Mouse (Mus musculus): ENCODE results near the gene Tap1.
"Not testable (repeated sequence)": the region's sequence is repeated elsewhere in the genome, so short reads cannot be mapped to it uniquely, and the experiment has no call there.

The Tap1 gene

DNA sequence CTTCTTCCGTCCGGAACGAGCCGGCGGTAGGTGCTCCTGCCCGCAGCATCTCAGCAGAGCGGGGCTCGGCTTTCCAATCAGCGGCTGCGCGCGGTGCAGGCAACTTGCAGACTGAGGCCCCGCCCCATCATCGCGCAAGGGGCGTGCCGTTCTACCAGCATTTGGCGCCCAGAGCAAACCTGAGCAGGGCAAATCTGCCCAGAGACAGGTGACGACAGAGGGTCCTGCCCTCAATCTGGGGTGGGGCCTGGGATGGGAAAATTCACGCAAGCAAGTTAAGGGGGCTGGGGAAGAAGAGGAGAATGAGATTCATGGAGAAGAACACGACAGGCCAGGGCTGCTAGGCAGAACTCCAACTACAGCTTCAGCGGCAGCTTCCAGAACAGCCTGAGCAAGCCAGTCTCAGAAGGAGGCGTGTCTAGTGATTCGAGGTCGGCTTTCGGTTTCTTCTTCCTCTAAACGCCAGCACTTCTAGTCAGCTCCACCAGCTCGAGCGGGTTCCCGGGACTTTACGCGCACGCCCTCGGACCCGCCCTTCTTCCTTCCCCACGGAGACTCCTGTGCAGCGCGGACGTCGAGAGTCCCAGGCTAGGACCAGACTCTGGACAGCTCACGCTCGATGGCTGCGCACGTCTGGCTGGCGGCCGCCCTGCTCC, at the start of gene Tap1, which contains the start of gene Psmb9:
TSS of gene Tap1 (plus strand) at position 293 of the 656 bp plus-strand sequence.
TSS of gene Psmb9 (minus strand) at position 504 of the 656 bp plus-strand sequence.
- in situ Hi-C loops (cut with MboI; ENCODE audit: low pct_unique_long_range_greater_than_20kb in 1 of 2, low sequenced_read_pairs in 2 of 2, unreplicated experiment in 1 of 2), result no loop called here

DNA sequence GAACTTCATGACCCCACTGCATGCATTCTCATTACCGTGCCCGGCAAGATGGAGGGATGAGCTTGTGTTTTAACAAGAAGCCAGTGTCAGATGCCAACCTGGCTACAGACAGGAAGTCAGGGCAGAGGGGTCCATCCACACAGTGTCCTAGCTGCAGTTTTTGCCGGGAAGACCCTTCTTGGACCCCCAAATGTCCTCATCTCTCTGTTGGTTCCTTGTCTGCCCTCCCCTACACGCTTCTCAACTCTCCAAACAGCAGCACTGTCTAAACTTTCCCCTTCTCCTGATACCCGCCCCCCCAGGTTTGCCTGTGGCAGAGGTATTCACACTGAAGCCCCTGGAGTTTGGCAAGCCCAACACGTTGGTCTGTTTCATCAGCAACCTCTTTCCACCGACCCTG, 49.8 kb upstream of the Tap1 start:
- in situ Hi-C loops (cut with MboI; ENCODE audit: low pct_unique_long_range_greater_than_20kb in 1 of 2, low sequenced_read_pairs in 2 of 2, unreplicated experiment in 1 of 2), result no loop called here

DNA sequence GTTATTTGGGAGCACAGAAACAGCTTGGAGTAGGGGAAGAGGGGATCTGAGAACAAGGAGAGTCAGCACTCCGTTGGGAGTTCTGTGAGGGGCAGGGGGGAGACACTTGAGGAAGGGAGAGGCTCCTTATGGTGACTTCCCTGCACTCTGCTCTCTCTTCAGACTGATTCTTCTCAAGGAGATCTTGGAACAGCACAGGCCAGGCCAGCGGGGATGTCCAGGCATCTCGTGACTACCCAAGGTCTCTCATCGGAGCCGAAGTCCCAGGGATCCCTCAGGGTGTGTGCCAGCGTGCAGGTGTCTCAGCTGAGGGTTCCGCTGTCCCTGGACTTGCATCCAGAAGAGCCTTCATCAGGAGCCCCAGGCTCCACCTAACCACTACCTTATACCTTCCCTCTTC, 48.7 kb upstream of the Tap1 start:
- in situ Hi-C loops (cut with MboI; ENCODE audit: low pct_unique_long_range_greater_than_20kb in 1 of 2, low sequenced_read_pairs in 2 of 2, unreplicated experiment in 1 of 2), result no loop called here

DNA sequence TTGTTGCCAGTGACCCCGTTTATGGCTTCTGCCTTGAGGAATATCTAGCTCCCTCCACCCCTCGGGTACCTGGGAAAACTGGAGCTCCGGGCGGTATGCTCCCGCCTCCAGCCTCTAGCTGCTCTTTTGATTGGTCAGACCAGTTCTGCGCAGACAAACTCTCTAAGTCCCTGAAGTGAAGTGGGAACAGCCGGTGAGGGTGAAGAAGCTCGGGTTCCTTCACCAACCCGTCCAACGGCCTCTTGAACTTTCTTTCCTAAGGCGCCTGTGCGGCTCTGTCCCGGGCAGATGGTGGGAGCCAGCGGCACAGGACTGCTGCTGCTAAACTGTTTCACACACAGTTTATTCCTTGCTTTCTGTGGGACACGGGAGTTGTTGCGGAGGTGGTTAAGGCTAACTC, 47.9 kb upstream of the Tap1 start:
- in situ Hi-C loops (cut with MboI; ENCODE audit: low pct_unique_long_range_greater_than_20kb in 1 of 2, low sequenced_read_pairs in 2 of 2, unreplicated experiment in 1 of 2), result no loop called here

DNA sequence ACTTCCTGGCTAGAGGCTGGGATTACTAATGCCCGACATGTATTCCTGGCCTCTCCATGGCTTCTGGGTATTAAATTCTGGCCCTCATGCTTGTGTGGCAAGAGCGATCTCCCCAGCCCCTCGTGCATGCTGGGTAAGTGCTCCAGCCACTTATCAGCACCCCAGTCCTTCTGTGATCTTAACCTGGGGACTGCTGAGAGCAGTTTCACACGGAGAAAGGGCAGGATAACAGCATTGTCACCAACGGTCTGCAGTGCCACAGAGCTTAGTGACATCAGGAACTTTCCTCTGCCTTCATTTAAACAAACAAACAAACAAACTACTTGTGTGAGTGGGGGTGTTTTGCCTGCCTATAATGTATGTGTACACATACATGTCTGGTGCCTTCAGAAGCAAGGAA, 47.1 kb upstream of the Tap1 start:
- in situ Hi-C loops (cut with MboI; ENCODE audit: low pct_unique_long_range_greater_than_20kb in 1 of 2, low sequenced_read_pairs in 2 of 2, unreplicated experiment in 1 of 2), result no loop called here

DNA sequence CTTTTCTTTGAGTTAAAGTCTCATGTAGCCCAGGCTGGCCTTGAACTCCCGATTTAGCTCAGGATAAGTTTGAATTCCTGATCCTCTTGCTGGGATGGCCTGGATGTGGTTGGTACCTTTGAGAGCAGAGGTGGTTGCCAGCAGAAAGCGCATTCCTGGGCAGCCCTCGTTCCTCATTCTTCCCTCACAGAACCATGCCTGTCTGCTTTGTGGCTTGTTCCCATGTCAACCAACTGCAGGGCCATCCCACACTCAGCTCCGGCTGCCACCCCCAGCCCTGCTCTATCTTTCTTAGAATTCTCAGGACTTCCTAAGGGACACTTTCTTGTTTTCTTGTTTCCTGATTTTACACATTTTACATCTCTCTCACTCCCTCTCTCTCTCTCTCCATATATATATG, 45.9 kb upstream of the Tap1 start:
- in situ Hi-C loops (cut with MboI; ENCODE audit: low pct_unique_long_range_greater_than_20kb in 1 of 2, low sequenced_read_pairs in 2 of 2, unreplicated experiment in 1 of 2), result no loop called here

DNA sequence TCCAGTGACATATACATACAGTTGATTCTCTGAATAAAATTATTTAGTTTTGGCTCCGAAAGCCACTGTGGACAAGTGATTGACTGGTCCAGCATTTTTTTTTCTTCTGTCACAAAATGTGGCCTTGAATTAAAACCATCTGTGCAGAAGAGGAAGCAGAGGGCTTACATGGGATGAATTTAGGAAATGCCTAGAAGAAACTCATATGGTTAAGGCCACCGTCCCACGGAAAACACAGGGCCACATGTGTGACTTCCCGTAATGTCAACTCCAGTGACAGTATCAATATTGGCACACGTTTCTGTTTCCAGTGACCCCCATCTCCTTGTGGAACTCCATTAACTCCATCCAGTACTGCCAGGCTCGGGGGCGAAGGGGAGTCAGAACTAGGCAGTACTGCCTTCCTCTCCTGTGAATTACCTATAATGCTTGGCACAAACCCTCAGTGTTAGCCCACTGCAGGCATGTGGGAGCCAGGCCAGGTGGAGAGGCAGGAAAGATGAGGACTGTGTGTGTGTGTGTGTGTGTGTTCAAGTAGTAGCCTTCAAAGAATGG, 44.8 kb upstream of the Tap1 start:
- in situ Hi-C loops (cut with MboI; ENCODE audit: low pct_unique_long_range_greater_than_20kb in 1 of 2, low sequenced_read_pairs in 2 of 2, unreplicated experiment in 1 of 2), result no loop called here

DNA sequence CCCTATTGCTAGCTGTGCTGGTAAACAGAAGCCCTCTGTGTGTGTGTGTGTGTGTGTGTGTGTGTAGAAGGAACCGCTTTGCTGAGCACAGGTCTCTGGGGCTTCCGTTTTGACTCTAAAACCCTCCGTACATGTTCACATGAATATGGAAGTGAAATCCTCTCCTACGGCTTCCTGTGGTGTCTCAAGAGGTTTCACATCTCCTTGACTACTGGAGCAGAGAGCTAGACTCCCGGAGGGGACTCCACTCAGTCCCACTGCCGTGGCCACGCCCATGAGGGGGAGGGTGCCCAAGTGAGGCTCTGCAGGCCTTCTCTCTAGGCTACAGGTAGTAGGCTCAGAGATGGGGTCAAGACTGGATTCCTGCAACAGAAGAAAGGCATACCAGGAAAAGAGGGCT, 44.3 kb upstream of the Tap1 start, which contains the start of gene H2-DMb2:
TSS of gene H2-DMb2 (plus strand) at position 275 of the 400 bp plus-strand sequence.
- in situ Hi-C loops (cut with MboI; ENCODE audit: low pct_unique_long_range_greater_than_20kb in 1 of 2, low sequenced_read_pairs in 2 of 2, unreplicated experiment in 1 of 2), result no loop called here

DNA sequence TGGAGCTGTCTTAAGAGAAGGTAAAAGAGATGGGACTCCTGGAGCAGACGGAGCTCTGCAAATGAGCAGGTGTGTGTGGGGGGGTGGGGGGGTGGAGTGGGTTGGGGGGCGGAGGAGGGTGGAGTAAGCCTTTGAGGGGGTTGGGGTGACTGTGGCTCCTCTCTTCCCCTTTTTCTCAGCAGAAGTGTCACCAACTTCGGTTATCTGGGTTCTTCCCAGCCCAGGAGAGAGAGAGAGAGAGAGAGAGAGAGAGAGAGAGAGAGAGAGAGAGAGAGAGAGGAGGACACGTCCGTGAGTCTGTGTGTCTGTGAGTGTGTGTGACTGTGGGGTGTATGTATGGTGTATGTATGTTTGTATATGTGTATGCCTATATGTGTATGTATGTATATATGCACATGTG, 43.9 kb upstream of the Tap1 start:
- in situ Hi-C loops (cut with MboI; ENCODE audit: low pct_unique_long_range_greater_than_20kb in 1 of 2, low sequenced_read_pairs in 2 of 2, unreplicated experiment in 1 of 2), result no loop called here

DNA sequence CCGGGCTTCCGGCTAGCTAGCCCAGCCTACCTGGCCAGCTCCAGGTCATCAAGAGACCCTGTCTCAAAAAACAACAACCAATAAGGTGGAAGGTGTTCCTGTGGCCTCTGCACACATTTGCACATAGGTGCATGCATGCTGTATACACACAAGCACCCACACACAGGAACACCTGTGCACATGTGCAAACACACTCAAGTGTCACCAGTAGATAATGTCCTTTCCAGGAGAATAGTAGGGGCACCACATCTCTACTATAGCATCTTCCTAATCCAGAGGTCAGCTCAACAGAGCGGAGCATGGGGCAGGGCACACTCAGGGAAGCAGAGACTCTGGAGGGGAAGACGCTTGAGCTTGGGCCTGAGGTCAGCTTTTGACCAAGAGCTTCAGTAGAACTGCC, 43.1 kb upstream of the Tap1 start:
- in situ Hi-C loops (cut with MboI; ENCODE audit: low pct_unique_long_range_greater_than_20kb in 1 of 2, low sequenced_read_pairs in 2 of 2, unreplicated experiment in 1 of 2), result not testable (repeated sequence)

DNA sequence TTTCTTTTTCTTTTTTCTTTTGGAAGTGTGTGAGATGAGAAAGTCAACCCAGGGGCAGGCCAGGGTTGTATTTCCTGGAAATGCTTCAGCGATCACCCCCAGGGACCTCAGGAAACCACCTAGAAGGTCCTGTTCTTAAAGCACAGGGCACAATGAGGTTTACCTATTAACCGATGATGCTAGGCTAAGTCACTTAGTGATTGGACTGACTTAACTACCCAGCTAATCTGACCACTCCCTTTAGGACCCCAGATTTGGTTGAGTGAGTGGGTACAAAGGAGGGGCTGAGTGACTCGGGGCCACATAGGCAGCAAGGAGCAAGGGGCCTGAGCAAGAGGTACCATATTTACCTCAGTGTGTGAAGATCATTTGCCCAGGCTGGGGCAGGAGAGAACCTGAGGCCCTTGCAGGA, 42.4 kb upstream of the Tap1 start:
- in situ Hi-C loops (cut with MboI; ENCODE audit: low pct_unique_long_range_greater_than_20kb in 1 of 2, low sequenced_read_pairs in 2 of 2, unreplicated experiment in 1 of 2), result no loop called here

DNA sequence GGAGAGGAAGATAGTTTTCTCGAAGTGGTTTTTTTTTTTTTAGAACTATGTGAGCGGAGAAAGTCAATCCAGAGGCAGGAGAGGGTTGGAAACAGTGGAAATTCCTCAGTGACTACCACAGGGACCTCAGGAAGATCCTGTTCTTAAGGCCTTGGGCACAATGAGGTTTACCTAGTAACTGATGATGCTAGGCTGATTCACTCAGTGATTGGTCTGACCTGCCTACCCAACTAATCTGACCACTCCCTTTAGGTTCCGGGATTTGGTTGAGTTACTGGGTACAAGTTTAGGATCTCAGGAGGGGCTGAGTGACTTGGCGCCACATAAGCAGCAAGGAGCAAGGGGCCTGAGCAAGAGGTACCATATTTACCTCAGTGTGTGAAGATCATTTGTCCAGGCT, 34.4 kb upstream of the Tap1 start, which contains the start of gene H2-DMb1:
TSS of gene H2-DMb1 (plus strand) at position 150 of the 400 bp plus-strand sequence.
- in situ Hi-C loops (cut with MboI; ENCODE audit: low pct_unique_long_range_greater_than_20kb in 1 of 2, low sequenced_read_pairs in 2 of 2, unreplicated experiment in 1 of 2), result no loop called here

DNA sequence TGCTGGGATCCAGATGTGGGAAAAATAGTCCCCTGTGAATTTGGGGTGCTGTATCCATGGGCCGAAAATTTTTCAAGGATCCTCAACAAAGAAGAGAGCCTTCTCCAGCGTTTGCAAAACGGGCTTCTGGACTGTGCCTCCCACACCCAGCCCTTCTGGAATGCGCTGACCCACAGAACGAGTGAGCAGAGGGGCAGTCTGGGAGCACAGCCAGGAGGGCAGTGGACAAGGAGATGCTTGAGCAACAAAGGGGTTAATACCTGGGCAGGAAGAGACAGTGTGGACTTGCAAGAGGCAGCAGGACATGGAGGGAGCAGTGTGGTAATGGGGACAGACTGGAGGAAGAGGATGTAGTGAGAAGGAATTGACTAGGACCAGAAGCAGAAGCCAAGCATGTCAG, 31.8 kb upstream of the Tap1 start:
- in situ Hi-C loops (cut with MboI; ENCODE audit: low pct_unique_long_range_greater_than_20kb in 1 of 2, low sequenced_read_pairs in 2 of 2, unreplicated experiment in 1 of 2), result no loop called here

DNA sequence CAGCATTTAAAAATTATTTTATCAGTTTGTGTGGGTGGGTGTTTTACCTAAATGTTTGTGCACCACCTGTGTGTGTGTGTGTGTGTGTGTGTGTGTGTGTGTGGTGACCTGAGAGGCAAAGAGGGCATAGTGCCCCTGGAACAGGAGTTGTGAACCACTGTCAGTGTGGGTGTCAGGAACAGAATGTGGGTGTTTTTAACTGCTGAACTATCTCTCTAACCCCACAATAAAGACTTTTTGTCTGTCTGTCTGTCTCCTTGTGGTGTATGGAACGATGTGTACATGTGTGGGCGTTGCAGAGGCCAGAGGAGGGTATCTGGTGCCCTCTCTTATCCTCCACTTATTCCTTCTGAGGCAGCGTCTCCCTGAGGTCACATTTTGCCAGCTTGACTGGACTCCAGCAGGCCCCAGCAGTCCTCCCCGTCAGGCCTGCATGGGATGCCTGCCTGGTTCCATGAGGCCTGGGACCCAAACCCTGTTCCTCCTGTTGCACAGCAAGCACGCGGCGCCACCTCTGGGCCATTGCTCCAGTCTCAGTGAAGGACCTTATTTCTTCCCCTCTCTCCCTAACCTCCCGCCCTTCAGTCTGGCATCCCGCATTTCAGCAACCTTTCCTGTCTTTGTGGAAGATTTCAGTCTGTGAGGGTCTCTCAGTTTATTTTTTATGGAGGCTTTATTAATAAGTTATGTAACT, 23.0 kb upstream of the Tap1 start:
- in situ Hi-C loops (cut with MboI; ENCODE audit: low pct_unique_long_range_greater_than_20kb in 1 of 2, low sequenced_read_pairs in 2 of 2, unreplicated experiment in 1 of 2), result loop anchor here in 1 of 2 experiments (10.0 kb wide), 1 partner anchor 90 kb away; no protein-coding TSS in a partner anchor

DNA sequence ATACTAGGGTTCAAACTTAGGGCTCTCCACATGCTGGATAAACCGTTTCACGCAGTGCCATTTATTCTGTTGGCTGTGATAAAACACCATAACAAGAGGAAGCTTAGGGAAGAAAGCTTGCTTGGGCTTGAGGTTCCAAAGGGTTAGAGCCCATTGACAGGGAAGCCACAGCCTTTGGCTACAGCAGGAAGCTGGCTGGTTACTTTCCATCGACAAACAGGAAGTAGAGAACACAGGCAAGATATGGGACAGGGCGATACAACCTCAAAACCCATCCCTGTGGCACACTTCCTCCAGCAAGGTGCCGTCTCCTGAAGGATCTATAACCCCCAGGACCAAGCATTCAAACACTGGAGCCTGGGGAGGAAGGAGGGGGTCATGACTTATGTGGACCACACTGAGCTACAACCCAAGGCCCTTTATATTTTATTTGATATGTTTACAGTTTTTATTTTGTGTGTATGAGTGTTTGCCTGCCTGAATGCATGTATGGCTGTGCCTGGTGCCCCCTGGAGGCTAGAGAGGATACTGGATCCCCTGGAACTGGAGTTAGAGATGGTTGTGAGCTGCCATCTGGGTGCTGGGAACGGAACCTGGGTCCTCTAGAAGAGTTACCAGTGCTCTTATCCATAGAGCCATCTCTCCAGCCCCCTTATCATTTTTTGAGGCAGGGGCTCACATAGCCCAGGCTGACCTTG, 22.2 kb upstream of the Tap1 start:
- in situ Hi-C loops (cut with MboI; ENCODE audit: low pct_unique_long_range_greater_than_20kb in 1 of 2, low sequenced_read_pairs in 2 of 2, unreplicated experiment in 1 of 2), result loop anchor here in 1 of 2 experiments (10.0 kb wide), 1 partner anchor 90 kb away; no protein-coding TSS in a partner anchor

DNA sequence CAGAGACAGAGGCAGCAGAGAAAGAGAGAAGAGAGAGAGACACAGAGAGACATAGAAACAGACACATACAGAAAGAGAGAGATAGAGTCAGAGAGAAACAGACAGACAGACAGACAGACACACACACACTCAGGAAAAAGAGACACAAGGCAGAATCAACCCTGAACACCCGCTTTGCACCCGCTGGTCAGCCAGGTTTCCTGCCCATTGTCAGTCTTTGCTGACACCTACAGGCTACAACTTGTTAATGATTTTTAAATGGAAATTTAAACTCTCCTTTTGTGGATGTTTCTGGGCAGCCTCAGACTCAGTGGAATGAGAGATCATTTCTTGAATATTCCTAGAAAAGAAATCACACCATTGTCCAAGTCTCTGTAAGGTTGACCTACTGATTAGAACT, 18.1 kb upstream of the Tap1 start:
- in situ Hi-C loops (cut with MboI; ENCODE audit: low pct_unique_long_range_greater_than_20kb in 1 of 2, low sequenced_read_pairs in 2 of 2, unreplicated experiment in 1 of 2), result loop anchor here in 1 of 2 experiments (10.0 kb wide), 1 partner anchor 94 kb away; no protein-coding TSS in a partner anchor

DNA sequence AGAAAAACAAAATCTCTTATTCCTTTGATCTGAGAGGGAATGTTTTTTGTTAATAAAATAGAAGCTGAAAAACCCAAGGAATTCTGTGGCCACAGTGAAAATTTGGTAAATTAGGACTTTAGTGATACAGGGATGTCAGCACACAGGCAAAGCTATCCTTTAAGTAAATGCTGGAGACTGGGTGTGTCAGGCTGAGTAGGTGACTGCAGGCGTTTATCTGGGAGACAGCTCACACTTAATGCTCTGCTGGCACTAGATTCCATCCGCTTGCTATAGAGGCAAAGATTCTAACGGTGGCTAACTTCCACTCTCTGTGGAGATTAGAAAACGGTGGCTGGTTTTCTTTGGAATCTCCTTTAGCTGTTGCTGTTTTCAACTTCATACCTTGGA, 16.9 kb upstream of the Tap1 start:
- in situ Hi-C loops (cut with MboI; ENCODE audit: low pct_unique_long_range_greater_than_20kb in 1 of 2, low sequenced_read_pairs in 2 of 2, unreplicated experiment in 1 of 2), result loop anchor here in 1 of 2 experiments (5.0 kb wide), 1 partner anchor 88 kb away; no protein-coding TSS in a partner anchor

DNA sequence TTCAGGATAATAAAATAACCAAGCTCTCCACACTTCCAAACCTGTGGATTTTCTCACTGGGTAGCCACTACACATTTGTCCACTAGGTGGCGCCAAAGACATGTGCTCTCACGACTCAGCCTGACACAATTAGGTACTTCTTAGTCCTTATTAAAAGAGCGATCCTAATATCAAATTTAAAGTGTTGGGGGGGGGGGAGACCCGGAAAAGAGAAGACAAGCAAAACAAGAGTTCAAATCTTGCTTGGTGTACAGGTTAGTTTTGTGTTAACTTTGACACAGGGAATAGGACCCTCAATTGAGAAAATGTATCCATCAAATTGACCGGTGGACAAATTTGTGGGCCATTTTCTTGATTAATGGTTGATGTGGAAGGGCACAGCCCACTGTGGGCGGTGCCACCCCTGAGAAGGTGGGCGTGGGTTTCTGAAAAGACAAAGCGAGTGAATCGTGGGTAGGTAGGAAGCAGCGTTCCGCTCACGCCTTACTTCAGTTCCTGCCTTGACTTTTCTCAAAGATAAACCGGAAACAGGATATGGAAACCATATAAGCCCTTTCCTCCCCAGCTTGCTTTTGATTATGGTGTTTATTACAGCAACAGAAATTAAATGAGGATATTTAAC, 16.4 kb upstream of the Tap1 start:
- in situ Hi-C loops (cut with MboI; ENCODE audit: low pct_unique_long_range_greater_than_20kb in 1 of 2, low sequenced_read_pairs in 2 of 2, unreplicated experiment in 1 of 2), result loop anchor here in 1 of 2 experiments (5.0 kb wide), 1 partner anchor 89 kb away; no protein-coding TSS in a partner anchor

Data from mouse embryonic stem cell (cell line).